Mouse (Mus musculus): ENCODE measurements around the gene Dtnbp1. TPM values are rescaled to one million over a fixed set of nuclear protein-coding genes. Genes with fewer than 3 reads are reported as not detected.

The Dtnbp1 gene
- polyA plus RNA-seq, 1 experiment: 99.1 TPM

GRCm38 (mm10) chr13:45000836-45001227, 1.1 kb downstream of the Dtnbp1 start:
- Histone ChIP-seq H3K36me3 (ENCODE audit: control insufficient read depth, insufficient read depth) (peaks cover 6% of the 10 kb centered on the region), H3K27me3 (ENCODE audit: control insufficient read depth, insufficient read depth, insufficient read length) (no peaks in the 10 kb centered on the region), H3ac (ENCODE audit: control insufficient read depth, insufficient read length) (peak overlapping the region; percentile 40), H3K4me2 (ENCODE audit: low read depth) (peak overlapping the region; percentile 69), H3K79me2 (ENCODE audit: control insufficient read depth, insufficient read depth) (peaks cover 56% of the 10 kb centered on the region), H3K4me3 (peak overlapping the region; percentile 83)
- TF ChIP-seq POLR2A (IDR thresholded peaks at IDR 0.05; ENCODE audit: insufficient read length, low read depth) (no peak), USF1 (IDR thresholded peaks at IDR 0.05; ENCODE audit: low read depth) (no peak), REST (IDR thresholded peaks at IDR 0.05; ENCODE audit: insufficient read depth, insufficient read length) (no peak), POLR2AphosphoS2 (IDR thresholded peaks at IDR 0.05; ENCODE audit: insufficient read length, low read depth) (no peak), MAX (IDR thresholded peaks at IDR 0.05; ENCODE audit: low read depth) (no peak), CEBPB (IDR thresholded peaks at IDR 0.05; ENCODE audit: insufficient read depth, poor library complexity, severe bottlenecking) (no peak), MYOG (IDR thresholded peaks at IDR 0.05; ENCODE audit: control insufficient read depth in 1 of 3, insufficient read depth in 1 of 3, insufficient read length in 2 of 3, low read depth in 2 of 3) (no peak), TCF12 (IDR thresholded peaks at IDR 0.05; ENCODE audit: insufficient read depth, poor library complexity, severe bottlenecking) (no peak), MYOD1 (IDR thresholded peaks at IDR 0.05; ENCODE audit: control insufficient read depth in 1 of 3, insufficient read length in 2 of 3, low read depth in 2 of 3) (no peak), SRF (IDR thresholded peaks at IDR 0.05; ENCODE audit: control insufficient read depth, insufficient read length, low read depth) (no peak), E2F4 (IDR thresholded peaks at IDR 0.05; ENCODE audit: insufficient read depth) (no peak), TCF3 (IDR thresholded peaks at IDR 0.05; ENCODE audit: insufficient read length, low read depth) (no peak)

- Histone ChIP-seq H3K27me3 (ENCODE audit: control insufficient read depth, insufficient read depth, insufficient read length) (no peaks in the 10 kb centered on the region), H3K4me3 (no peak overlapping the region), H3K79me2 (ENCODE audit: control insufficient read depth, insufficient read depth) (peaks cover 68% of the 10 kb centered on the region), H3K4me2 (ENCODE audit: low read depth) (no peak overlapping the region), H3ac (ENCODE audit: control insufficient read depth, insufficient read length) (no peak overlapping the region), H3K36me3 (ENCODE audit: control insufficient read depth, insufficient read depth) (peaks cover 6% of the 10 kb centered on the region)
- TF ChIP-seq MYOG (IDR thresholded peaks at IDR 0.05; ENCODE audit: control insufficient read depth in 1 of 3, insufficient read depth in 1 of 3, insufficient read length in 2 of 3, low read depth in 2 of 3): no peak
- no peak for TF ChIP-seq E2F4 (IDR thresholded peaks at IDR 0.05; ENCODE audit: insufficient read depth)
- no peak for TF ChIP-seq REST (IDR thresholded peaks at IDR 0.05; ENCODE audit: insufficient read depth, insufficient read length)
- TF ChIP-seq MYOD1 (IDR thresholded peaks at IDR 0.05; ENCODE audit: control insufficient read depth in 1 of 3, insufficient read length in 2 of 3, low read depth in 2 of 3): no peak
- no peak for TF ChIP-seq USF1 (IDR thresholded peaks at IDR 0.05; ENCODE audit: low read depth)
- TF ChIP-seq POLR2AphosphoS2 (IDR thresholded peaks at IDR 0.05; ENCODE audit: insufficient read length, low read depth): no peak
- no peak for TF ChIP-seq TCF12 (IDR thresholded peaks at IDR 0.05; ENCODE audit: insufficient read depth, poor library complexity, severe bottlenecking)
- TF ChIP-seq MAX (IDR thresholded peaks at IDR 0.05; ENCODE audit: low read depth): no peak
- no peak for TF ChIP-seq POLR2A (IDR thresholded peaks at IDR 0.05; ENCODE audit: insufficient read length, low read depth)
- TF ChIP-seq TCF3 (IDR thresholded peaks at IDR 0.05; ENCODE audit: insufficient read length, low read depth): no peak
These were observed 2.7 kb downstream of the Dtnbp1 start for GRCm38 (mm10) chr13:44999211-44999610.

GRCm38 (mm10) chr13:44996339-44996738, 5.6 kb downstream of the Dtnbp1 start:
- H3K27me3 ChIP-seq (ENCODE audit: control insufficient read depth, insufficient read depth, insufficient read length): no peaks in the 10 kb centered on the region
- H3K36me3 ChIP-seq (ENCODE audit: control insufficient read depth, insufficient read depth): peaks cover 16% of the 10 kb centered on the region
- H3K4me3 ChIP-seq: no peak overlapping the region
- H3K79me2 ChIP-seq (ENCODE audit: control insufficient read depth, insufficient read depth): peaks cover 87% of the 10 kb centered on the region
- H3K4me2 ChIP-seq (ENCODE audit: low read depth): no peak overlapping the region
- H3ac ChIP-seq (ENCODE audit: control insufficient read depth, insufficient read length): no peak overlapping the region
- TF ChIP-seq TCF12 (IDR thresholded peaks at IDR 0.05; ENCODE audit: insufficient read depth, poor library complexity, severe bottlenecking) (no peak), MAX (IDR thresholded peaks at IDR 0.05; ENCODE audit: low read depth) (no peak), E2F4 (IDR thresholded peaks at IDR 0.05; ENCODE audit: insufficient read depth) (no peak), MYOD1 (IDR thresholded peaks at IDR 0.05; ENCODE audit: control insufficient read depth in 1 of 3, insufficient read length in 2 of 3, low read depth in 2 of 3) (no peak), CEBPB (IDR thresholded peaks at IDR 0.05; ENCODE audit: insufficient read depth, poor library complexity, severe bottlenecking) (no peak), POLR2AphosphoS2 (IDR thresholded peaks at IDR 0.05; ENCODE audit: insufficient read length, low read depth) (no peak), USF1 (IDR thresholded peaks at IDR 0.05; ENCODE audit: low read depth) (no peak), POLR2A (IDR thresholded peaks at IDR 0.05; ENCODE audit: insufficient read length, low read depth) (no peak), TCF3 (IDR thresholded peaks at IDR 0.05; ENCODE audit: insufficient read length, low read depth) (no peak), SRF (IDR thresholded peaks at IDR 0.05; ENCODE audit: control insufficient read depth, insufficient read length, low read depth) (no peak), REST (IDR thresholded peaks at IDR 0.05; ENCODE audit: insufficient read depth, insufficient read length) (no peak), MYOG (IDR thresholded peaks at IDR 0.05; ENCODE audit: control insufficient read depth in 1 of 3, insufficient read depth in 1 of 3, insufficient read length in 2 of 3, low read depth in 2 of 3) (no peak)

- Histone ChIP-seq H3K4me2 (ENCODE audit: low read depth) (no peak overlapping the region), H3K36me3 (ENCODE audit: control insufficient read depth, insufficient read depth) (peaks cover 36% of the 10 kb centered on the region), H3K27me3 (ENCODE audit: control insufficient read depth, insufficient read depth, insufficient read length) (no peaks in the 10 kb centered on the region), H3ac (ENCODE audit: control insufficient read depth, insufficient read length) (no peak overlapping the region), H3K4me3 (no peak overlapping the region), H3K79me2 (ENCODE audit: control insufficient read depth, insufficient read depth) (peaks cover 53% of the 10 kb centered on the region)
- TF ChIP-seq MYOG (IDR thresholded peaks at IDR 0.05; ENCODE audit: control insufficient read depth in 1 of 3, insufficient read depth in 1 of 3, insufficient read length in 2 of 3, low read depth in 2 of 3): no peak
- no peak for TF ChIP-seq TCF3 (IDR thresholded peaks at IDR 0.05; ENCODE audit: insufficient read length, low read depth)
- TF ChIP-seq E2F4 (IDR thresholded peaks at IDR 0.05; ENCODE audit: insufficient read depth): no peak
These were observed 9.3 kb downstream of the Dtnbp1 start for GRCm38 (mm10) chr13:44992550-44993205.

GRCm38 (mm10) chr13:44991936-44992335, 10.0 kb downstream of the Dtnbp1 start:
- no peak overlapping the region for H3ac ChIP-seq (ENCODE audit: control insufficient read depth, insufficient read length)
- no peak overlapping the region for H3K4me3 ChIP-seq
- peaks cover 36% of the 10 kb centered on the region for H3K36me3 ChIP-seq (ENCODE audit: control insufficient read depth, insufficient read depth)
- H3K79me2 ChIP-seq (ENCODE audit: control insufficient read depth, insufficient read depth): peaks cover 48% of the 10 kb centered on the region
- H3K27me3 ChIP-seq (ENCODE audit: control insufficient read depth, insufficient read depth, insufficient read length): no peaks in the 10 kb centered on the region
- TF ChIP-seq USF1 (IDR thresholded peaks at IDR 0.05; ENCODE audit: low read depth): no peak
- no peak for TF ChIP-seq SRF (IDR thresholded peaks at IDR 0.05; ENCODE audit: control insufficient read depth, insufficient read length, low read depth)
- no peak for TF ChIP-seq TCF3 (IDR thresholded peaks at IDR 0.05; ENCODE audit: insufficient read length, low read depth)
- TF ChIP-seq CEBPB (IDR thresholded peaks at IDR 0.05; ENCODE audit: insufficient read depth, poor library complexity, severe bottlenecking): no peak
- H3K4me2 ChIP-seq (ENCODE audit: low read depth): no peak overlapping the region
